Mouse (Mus musculus) olfactory bulb, adult 2 months (tissue): ENCODE measurements around the gene Dnmt1. TPM values are rescaled to one million over a fixed set of nuclear protein-coding genes. Genes with fewer than 3 reads are reported as not detected.
"Not testable (repeated sequence)": the region's sequence is repeated elsewhere in the genome, so short reads cannot be mapped to it uniquely, and the experiment has no call there.

Experiments used
- H3K27ac ChIP-seq: fragments of 200-500 bp; 2 replicates; pipeline ENCODE4 v1.5.1; 2012; ENCODE audit warnings: low read depth, low read length; ENCODE audit not compliant: insufficient read depth
- H3K4me1 ChIP-seq: fragments of 200-500 bp; 2 replicates; pipeline ENCODE4 v1.6.1; 2012; ENCODE audit warnings: low read length; ENCODE audit not compliant: control insufficient read depth, insufficient read depth
- H3K4me3 ChIP-seq: fragments of 200-500 bp; 2 replicates; pipeline ENCODE4 v1.5.1; 2012; ENCODE audit warnings: mild to moderate bottlenecking, low read depth, low read length, moderate library complexity; ENCODE audit not compliant: insufficient read depth
- CTCF ChIP-seq: fragments of 200-500 bp; IDR thresholded peaks from 2 replicates; pipeline ENCODE4 v1.5.1; 2012; ENCODE audit warnings: low read depth, mild to moderate bottlenecking, low read length, moderate library complexity; ENCODE audit not compliant: insufficient read depth
- POLR2A ChIP-seq: fragments of 200-500 bp; IDR thresholded peaks from 2 replicates; pipeline ENCODE4 v1.6.1; 2012; ENCODE audit warnings: mild to moderate bottlenecking, low read depth, low read length, moderate library complexity; ENCODE audit not compliant: insufficient read depth
- WGBS: fragments of 180-500 bp; shearing (Covaris S2); methylation state at CpG from one replicate; pipeline ENCODE4 v1.1.7; 2018; 5-methylcytosine and 5-hydroxymethylcytosine counted together
- polyA plus RNA-seq: library from polyadenylated mRNA; stranded (reverse); fragments of >200 nt; gene quantifications from 2 replicates; pipeline ENCODE4 v1.2.4, GENCODE M21; 2012; ENCODE audit warnings: low replicate concordance; ENCODE audit not compliant: missing spikeins, insufficient read depth, insufficient read length

The Dnmt1 gene
- polyA plus RNA-seq, result 56.5 TPM in 1 of 2 replicates, not detected in the other

DNA sequence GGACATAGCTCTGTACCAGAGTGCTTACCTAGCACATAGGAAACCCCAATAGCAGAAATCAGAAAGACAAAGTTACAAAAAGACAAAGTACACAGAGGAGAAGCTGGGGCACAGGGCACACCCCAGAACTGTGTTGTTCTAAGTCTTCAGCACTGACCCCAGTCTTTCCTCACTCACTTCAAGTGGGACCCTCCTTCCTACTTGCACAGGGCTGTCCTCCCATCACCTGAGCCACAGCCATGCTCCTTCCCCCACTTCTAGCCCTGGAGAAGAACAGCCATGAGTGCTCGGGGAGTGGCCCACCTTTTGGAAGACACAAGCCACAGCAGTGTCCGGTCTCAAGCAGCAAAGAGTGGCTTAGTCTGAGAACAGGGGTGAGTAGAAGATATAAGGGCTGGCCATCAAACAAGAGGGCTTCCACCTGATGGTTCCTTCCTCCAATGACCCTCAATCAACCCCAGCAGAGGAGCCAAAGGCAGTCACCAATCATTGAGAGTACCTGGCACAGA lies at the start of gene Dnmt1:
TSS of gene Dnmt1 (minus strand) at position 459 of the 509 bp plus-strand sequence.
- H3K4me1 ChIP-seq, result no peaks in the 10 kb centered on the region
- WGBS, result 85% methylated on average over 2 of the region's 2 CpGs
- TF ChIP-seq CTCF (no peak), POLR2A (no peak)
- no peak within 1 kb of the TSS for H3K4me3 ChIP-seq
- no peak within 1 kb of the TSS for H3K27ac ChIP-seq

DNA sequence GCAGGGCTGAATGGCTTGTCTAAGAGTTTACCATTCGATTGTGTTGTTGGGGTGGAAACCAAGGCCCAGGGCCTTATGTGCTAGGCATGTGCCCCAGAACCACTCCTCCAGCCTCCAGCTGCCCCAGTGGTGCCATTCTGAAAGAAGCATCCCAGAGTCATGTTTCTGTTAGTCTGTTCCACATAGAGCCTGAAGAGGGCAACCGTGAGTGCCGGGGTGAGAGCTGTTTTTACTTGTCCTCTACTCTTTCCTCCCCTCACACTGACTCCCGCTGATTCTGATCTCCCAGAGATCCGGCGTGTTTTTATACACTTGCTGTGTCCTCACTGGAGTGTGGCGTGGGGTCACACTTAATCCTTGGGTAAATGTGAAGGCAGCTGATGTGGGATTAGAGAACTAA lies 48.3 kb upstream of the Dnmt1 start:
- no peak overlapping the region for H3K27ac ChIP-seq
- H3K4me3 ChIP-seq, result no peak overlapping the region
- TF ChIP-seq CTCF (no peak), POLR2A (no peak)
- H3K4me1 ChIP-seq, result 0 out of 2 replicates have a peak, but pooled peaks cover 4% of the 10 kb centered on the region
- 76% methylated on average over 7 of the region's 7 CpGs for WGBS

DNA sequence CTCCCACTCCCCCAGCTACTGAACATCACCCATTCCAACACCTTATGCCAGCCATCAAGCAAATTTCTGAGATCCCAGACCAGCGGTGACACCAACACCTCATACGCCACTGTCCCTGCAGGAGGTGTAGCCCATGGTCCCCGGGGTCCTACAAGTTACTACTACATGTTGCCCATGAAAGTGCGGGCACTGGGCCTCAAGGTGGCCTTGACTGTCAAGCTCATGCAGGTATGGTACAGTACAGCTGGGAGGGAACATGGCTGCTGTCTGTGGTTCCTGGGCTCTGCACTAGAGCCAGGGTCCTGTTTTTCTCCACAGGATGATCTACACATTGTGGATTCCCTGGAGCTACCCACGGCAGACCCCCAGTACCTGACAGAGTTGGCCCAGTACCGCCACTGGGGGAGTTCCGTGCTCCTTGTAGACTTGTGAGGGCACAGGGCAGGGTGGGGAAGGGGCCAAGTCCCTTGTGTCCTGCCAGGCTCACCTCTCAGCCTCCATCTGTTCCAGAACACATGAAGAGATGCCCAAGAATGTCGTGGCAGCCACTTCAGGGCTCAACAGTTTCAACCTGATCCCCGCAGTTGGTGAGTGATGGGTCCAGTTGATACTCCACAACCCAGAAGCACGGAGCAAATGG lies 47.7 kb upstream of the Dnmt1 start:
- Histone ChIP-seq H3K4me1 (0 out of 2 replicates have a peak, but pooled peaks cover 4% of the 10 kb centered on the region), H3K27ac (no peak overlapping the region), H3K4me3 (no peak overlapping the region)
- 93% methylated on average over 10 of the region's 10 CpGs for WGBS
- TF ChIP-seq CTCF (no peak), POLR2A (no peak)

DNA sequence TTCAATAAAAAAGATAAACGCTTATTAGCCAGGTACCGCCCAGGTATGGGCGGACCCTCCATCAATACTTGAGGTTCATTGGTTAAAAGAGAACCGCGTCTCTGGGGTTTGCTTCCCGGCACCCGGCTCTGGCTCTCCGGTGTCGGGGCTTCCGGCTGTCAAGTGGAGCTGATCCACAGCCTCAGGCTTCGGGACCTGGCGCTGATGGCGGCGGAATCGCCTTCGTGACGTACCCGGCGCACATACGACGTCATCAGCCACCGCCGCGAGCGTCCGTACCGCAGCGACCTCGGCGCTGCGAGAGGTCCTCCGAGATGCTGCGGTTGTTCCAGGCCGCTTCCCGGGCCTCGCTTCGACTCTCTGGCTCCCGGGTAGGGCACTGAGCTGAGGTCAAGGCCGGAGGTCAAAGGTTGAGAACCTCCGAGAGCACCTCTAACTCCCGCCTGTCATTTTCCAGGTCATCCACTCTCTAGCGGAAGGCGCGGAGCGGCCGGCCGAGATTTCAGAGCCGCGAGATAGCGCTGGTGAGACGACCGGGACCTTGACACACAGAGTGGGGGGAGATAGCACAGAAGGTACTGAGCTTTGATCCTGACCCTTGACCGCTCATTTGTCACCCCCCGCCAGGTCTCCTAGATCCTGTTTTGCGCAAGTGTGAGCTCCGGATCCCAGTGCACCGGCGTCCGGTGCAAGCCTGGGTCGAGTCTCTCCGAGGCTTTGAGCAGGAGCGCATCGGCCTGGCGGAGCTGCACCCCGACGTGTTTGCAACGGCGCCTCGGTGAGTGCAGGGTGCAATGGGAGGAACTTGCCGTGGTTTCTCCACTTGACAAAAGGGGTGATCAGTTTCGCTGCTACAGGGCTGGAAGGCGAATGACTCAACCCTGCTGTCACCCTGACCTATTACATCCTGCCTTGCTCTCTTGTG lies 43.2 kb upstream of the Dnmt1 start, which contains the start of gene Mrpl4:
TSS of gene Mrpl4 (plus strand) at position 112 of the 925 bp plus-strand sequence.
- Histone ChIP-seq H3K4me1 (0 out of 2 replicates have a peak, but pooled peaks cover 4% of the 10 kb centered on the region), H3K4me3 (peak within 1 kb of the TSS; percentile 94), H3K27ac (peak within 1 kb of the TSS; percentile 63)
- peak; percentile 91 for TF ChIP-seq POLR2A
- no peak for TF ChIP-seq CTCF
- under 1% methylated on average over 72 of the region's 72 CpGs for WGBS

DNA sequence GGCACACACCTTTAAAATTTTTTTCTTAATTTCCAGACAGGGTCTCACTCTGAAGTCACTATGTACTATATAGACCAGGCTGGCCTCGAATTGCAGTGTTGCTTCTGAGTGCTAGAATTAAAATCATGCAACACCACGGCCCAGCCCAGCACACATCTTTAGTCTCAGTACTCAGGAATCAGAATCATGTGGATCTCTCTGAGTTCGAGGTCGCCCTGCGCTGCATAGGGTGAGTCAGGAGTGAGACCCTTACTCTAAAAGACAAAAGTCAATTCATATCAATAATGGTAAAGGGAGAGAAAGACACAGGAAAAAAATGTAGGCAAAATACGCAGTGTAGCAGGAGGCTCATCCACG lies 42.6 kb upstream of the Dnmt1 start:
- Histone ChIP-seq H3K4me3 (peak overlapping the region; percentile 94), H3K4me1 (0 out of 2 replicates have a peak, but pooled peaks cover 4% of the 10 kb centered on the region), H3K27ac (peak overlapping the region; percentile 42)
- 7% methylated on average over 7 of the region's 7 CpGs for WGBS
- TF ChIP-seq CTCF, result no peak
- no peak for TF ChIP-seq POLR2A

DNA sequence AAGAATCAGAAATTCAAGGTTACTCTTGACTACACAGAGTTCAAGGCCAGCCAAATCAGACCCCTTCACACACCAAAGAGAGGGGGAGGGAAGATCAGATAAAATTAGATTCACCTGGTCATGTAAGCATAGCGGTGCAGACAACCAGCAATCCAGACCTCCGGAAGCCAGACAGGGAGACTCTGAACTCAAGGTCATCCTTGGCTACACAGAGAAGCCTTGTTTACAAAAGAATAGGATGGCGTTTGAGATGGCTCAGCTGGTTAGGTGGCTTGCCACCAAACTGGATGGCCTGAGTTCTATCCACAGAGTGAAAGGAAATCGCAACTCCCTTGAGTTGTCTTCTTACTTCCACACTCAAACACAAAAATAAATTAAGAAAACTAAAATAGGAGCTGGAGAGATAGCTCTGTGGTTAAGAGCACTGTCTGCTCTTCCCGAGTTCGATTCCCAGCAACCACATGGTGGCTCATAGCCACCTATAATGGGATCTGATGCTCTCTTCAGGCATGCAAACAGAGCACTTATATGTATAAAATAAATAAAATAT lies 42.0 kb upstream of the Dnmt1 start:
- WGBS, result 65% methylated on average over 6 of the region's 6 CpGs
- Histone ChIP-seq H3K4me1 (0 out of 2 replicates have a peak, but pooled peaks cover 4% of the 10 kb centered on the region), H3K27ac (no peak overlapping the region), H3K4me3 (no peak overlapping the region)
- TF ChIP-seq POLR2A, result no peak

DNA sequence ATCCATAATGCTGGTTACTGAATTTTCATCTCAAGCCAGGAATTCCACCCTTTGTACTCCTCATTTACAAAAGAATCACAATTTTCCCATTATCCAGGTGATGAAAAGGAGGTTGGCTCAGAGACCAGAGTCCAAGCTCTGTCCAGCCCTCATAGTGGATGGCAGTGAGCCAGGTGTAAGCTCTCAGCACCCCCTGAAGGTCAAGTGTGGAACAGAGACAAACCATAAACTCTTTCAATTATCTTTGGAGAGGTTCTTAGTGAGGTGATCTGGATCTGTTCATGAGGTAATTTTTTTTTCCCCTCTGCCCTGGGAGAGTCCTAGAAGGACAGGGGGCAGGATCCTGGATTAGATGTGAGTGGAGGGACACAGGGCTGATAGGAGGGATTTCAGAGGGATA lies 41.1 kb upstream of the Dnmt1 start:
- Histone ChIP-seq H3K4me1 (0 out of 2 replicates have a peak, but pooled peaks cover 4% of the 10 kb centered on the region), H3K4me3 (no peak overlapping the region), H3K27ac (no peak overlapping the region)
- TF ChIP-seq POLR2A, result no peak
- TF ChIP-seq CTCF, result no peak

DNA sequence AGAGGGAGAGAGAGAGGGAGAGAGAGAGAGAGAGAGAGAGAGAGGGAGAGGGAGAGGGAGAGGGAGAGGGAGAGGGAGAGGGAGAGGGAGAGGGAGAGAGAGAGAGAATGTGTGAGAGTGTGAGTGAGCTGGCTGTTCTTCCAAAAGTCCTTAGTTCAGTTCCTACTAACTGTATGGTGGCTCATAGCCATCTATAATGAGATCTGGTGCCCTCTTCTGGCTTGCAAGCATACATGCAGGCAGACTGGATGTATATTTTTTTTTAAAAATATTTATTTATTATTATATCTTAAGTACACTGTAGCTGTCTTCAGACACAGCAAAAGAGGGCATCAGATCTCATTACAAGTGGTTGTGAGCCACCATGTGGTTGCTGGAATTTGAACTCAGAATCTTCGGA lies 38.6 kb upstream of the Dnmt1 start:
- H3K27ac ChIP-seq, H3K4me1 ChIP-seq, H3K4me3 ChIP-seq: not testable (repeated sequence)
- 71% methylated on average over 1 of the region's 1 CpGs for WGBS

DNA sequence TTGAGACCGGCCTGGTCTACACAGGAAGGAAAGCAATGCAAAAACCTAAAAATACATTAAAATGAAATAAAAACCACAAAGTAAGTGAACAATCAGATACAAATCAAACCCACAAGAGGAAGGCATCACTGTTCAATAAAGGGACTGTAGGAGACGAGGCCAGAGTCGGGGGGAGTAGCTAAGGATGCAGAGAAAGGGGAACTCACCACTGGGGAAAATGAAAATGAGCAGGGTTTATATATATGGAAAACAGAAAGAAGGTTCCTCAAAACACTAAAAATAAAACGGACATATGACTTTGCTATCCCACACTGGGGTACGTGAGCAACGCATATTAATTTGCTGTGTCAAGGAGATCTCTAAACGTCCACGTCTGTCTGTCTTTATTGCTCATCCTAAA lies 37.4 kb upstream of the Dnmt1 start:
- Histone ChIP-seq H3K4me1 (no peaks in the 10 kb centered on the region), H3K27ac (no peak overlapping the region), H3K4me3 (no peak overlapping the region)
- 91% methylated on average over 8 of the region's 8 CpGs for WGBS
- no peak for TF ChIP-seq POLR2A
- TF ChIP-seq CTCF, result no peak
